Mouse (Mus musculus) CH12F3 (cell line): ENCODE data around the gene Fchsd2.

Experiments used
- in situ Hi-C: fragments of 300-500 bp; cut with MboI; formaldehyde crosslinking; loops from 2 replicates; pipeline ENCODE4 v1.14.3; 2020; ENCODE audit warnings: low sequenced_read_pairs

Gene Fchsd2

GRCm38 (mm10) chr7:101310327-101311028, 217.8 kb downstream of the Fchsd2 start:
- in situ Hi-C loops, result no loop called here

- in situ Hi-C loops, result no loop called here
Observed at GRCm38 (mm10) chr7:101311061-101311460, 218.4 kb downstream of the Fchsd2 start.

- in situ Hi-C loops, result no loop called here
Observed at GRCm38 (mm10) chr7:101313033-101313432, 220.4 kb downstream of the Fchsd2 start.

- in situ Hi-C loops, result no loop called here
Observed at GRCm38 (mm10) chr7:101314396-101314795, 221.7 kb downstream of the Fchsd2 start.

GRCm38 (mm10) chr7:101315699-101316098, 223.0 kb downstream of the Fchsd2 start:
- in situ Hi-C loops, result no loop called here

- in situ Hi-C loops, result no loop called here
Observed at GRCm38 (mm10) chr7:101316591-101317001, 223.9 kb downstream of the Fchsd2 start.

GRCm38 (mm10) chr7:101317014-101317413, 224.4 kb downstream of the Fchsd2 start, which contains the start of gene Stard10:
Gene Stard10, plus strand, starts transcription at chr7:101317086.
- in situ Hi-C loops, result no loop called here

- in situ Hi-C loops, result no loop called here
Observed at GRCm38 (mm10) chr7:101318848-101319247, 226.2 kb downstream of the Fchsd2 start.

GRCm38 (mm10) chr7:101319796-101320195, 227.1 kb downstream of the Fchsd2 start:
- in situ Hi-C loops, result no loop called here

- in situ Hi-C loops, result no loop called here
Observed at GRCm38 (mm10) chr7:101320399-101321217, 227.9 kb downstream of the Fchsd2 start.

GRCm38 (mm10) chr7:101321218-101321827, 228.7 kb downstream of the Fchsd2 start:
- in situ Hi-C loops, result no loop called here

- in situ Hi-C loops, result no loop called here
Observed at GRCm38 (mm10) chr7:101323141-101323594, 230.5 kb downstream of the Fchsd2 start.

GRCm38 (mm10) chr7:101324142-101324962, 231.7 kb downstream of the Fchsd2 start:
- in situ Hi-C loops, result no loop called here

GRCm38 (mm10) chr7:101326006-101326405, 233.3 kb downstream of the Fchsd2 start:
- in situ Hi-C loops, result no loop called here

GRCm38 (mm10) chr7:101327263-101327662, 234.6 kb downstream of the Fchsd2 start:
- in situ Hi-C loops, result no loop called here

GRCm38 (mm10) chr7:101327786-101328185, 235.1 kb downstream of the Fchsd2 start:
- in situ Hi-C loops, result no loop called here

GRCm38 (mm10) chr7:101328621-101329158, 236.0 kb downstream of the Fchsd2 start:
- in situ Hi-C loops, result no loop called here

GRCm38 (mm10) chr7:101329606-101330005, 236.9 kb downstream of the Fchsd2 start:
- in situ Hi-C loops, result no loop called here

GRCm38 (mm10) chr7:101330074-101330840, 237.6 kb downstream of the Fchsd2 start:
- in situ Hi-C loops, result no loop called here

GRCm38 (mm10) chr7:101330841-101331173, 238.1 kb downstream of the Fchsd2 start:
- in situ Hi-C loops, result no loop called here
